In the genomic region with DNA sequence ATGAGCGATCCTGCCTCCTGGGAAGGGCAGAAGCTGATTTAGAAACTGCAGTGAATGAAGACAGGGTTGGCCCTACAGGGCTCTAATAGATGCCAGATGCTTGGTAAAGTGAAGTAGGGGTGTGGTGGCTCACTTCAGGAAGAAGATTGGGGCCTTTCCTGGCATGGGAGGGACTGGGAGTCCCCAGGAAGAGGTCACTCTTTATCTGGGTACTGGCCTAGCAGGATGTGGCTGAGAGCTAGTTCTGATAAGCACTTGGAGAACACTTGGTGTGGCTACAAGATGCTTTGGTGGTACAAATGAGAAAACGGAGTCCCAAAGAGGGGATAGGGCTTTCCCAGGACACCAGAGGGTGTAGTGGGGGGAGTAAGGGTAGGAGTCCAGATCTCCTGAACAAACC, we compare ENCODE assay signal across 14 mouse cellular contexts. TPM values are rescaled to one million over a fixed set of nuclear protein-coding genes. Genes with fewer than 3 reads are reported as not detected.
DNase-seq lines count a peak whose midpoint lies in the region; ATAC-seq and TF ChIP-seq lines count a peak whose summit lies in the region.
"Had no signal": no experiment of that assay in that cellular context is flagged by ENCODE, and none has a peak within 500 bp of the region (broad histone marks: within the 10 kb centered on the region; RNA-seq: fewer than 3 reads in every experiment).

No protein-coding gene starts in this region.

- no peak for TF ChIP-seq POLR2A in small intestine, adult 2 months (IDR thresholded peaks at IDR 0.05; ENCODE audit: low read depth, low read length)

- ATAC-seq in heart, embryonic 11.5 days (replicated peaks; ENCODE audit: insufficient number of reproducible peaks, low FRiP score, low TSS enrichment): no peak
- ATAC-seq in lung, postnatal 0 days: no peak
- ATAC-seq: Patski had no signal

- H3K27ac ChIP-seq in heart, embryonic 11.5 days (ENCODE audit: low read depth, low read length): no peak overlapping the region
- H3K27ac ChIP-seq in lung, postnatal 0 days (ENCODE audit: low read length): no peak overlapping the region
- H3K27ac ChIP-seq in small intestine, adult 2 months (ENCODE audit: insufficient read depth, low read depth, low read length): peak overlapping the region; percentile 92
- H3K27ac ChIP-seq: kidney, postnatal 0 days; limb, embryonic 12.5 days; stomach, embryonic 15.5 days had no signal

- peak overlapping the region; percentile 19; the same call in 1 of the 2 replicates for H3K4me2 ChIP-seq in heart, embryonic 11.5 days
- H3K4me2 ChIP-seq in lung, postnatal 0 days (replicated peaks; ENCODE audit: low read depth, low read length): no peak overlapping the region
- H3K4me2 ChIP-seq: limb, embryonic 12.5 days; stomach, embryonic 15.5 days had no signal

- H3K4me1 ChIP-seq in heart, embryonic 11.5 days (ENCODE audit: control insufficient read depth, insufficient read depth, low read length): peaks cover 33% of the 10 kb centered on the region
- peaks cover 10% of the 10 kb centered on the region; the same call in 1 of the 2 replicates for H3K4me1 ChIP-seq in lung, postnatal 0 days (ENCODE audit: insufficient read depth, low read depth, low read length)
- H3K4me1 ChIP-seq in erythroblast, embryonic 14.5 days (ENCODE audit: control insufficient read depth): peaks cover 84% of the 10 kb centered on the region
- H3K4me1 ChIP-seq in small intestine, adult 2 months (ENCODE audit: control insufficient read depth, insufficient read depth, insufficient read length, low read length): peaks cover 30% of the 10 kb centered on the region; the same call in 1 of the 2 replicates

- no peaks in the 10 kb centered on the region for H3K36me3 ChIP-seq in heart, embryonic 11.5 days (ENCODE audit: control insufficient read depth, insufficient read depth, low read length)
- no peaks in the 10 kb centered on the region for H3K36me3 ChIP-seq in lung, postnatal 0 days (ENCODE audit: insufficient read depth, low read length)
- H3K36me3 ChIP-seq in erythroblast, embryonic 14.5 days (ENCODE audit: control insufficient read depth): peaks cover 2% of the 10 kb centered on the region
- no peaks in the 10 kb centered on the region for H3K36me3 ChIP-seq in small intestine, adult 2 months (ENCODE audit: control insufficient read depth, insufficient read depth, low read length)
- H3K36me3 ChIP-seq: stomach, embryonic 15.5 days had no signal

- 43% methylated on average over 2 of the region's 2 CpGs for WGBS in heart, embryonic 11.5 days (ENCODE audit: insufficient replicate concordance)
- WGBS in lung, postnatal 0 days: 67% methylated on average over 2 of the region's 2 CpGs
- WGBS in small intestine, adult 2 months: 81% methylated on average over 2 of the region's 2 CpGs

- H3K27me3 ChIP-seq in heart, embryonic 11.5 days (ENCODE audit: control insufficient read depth, insufficient read depth, low read length): no peaks in the 10 kb centered on the region; the same call in 1 of the 2 replicates
- H3K27me3 ChIP-seq in lung, postnatal 0 days (replicated peaks; ENCODE audit: insufficient read depth, low read length): no peaks in the 10 kb centered on the region
- H3K27me3 ChIP-seq in erythroblast, embryonic 14.5 days (ENCODE audit: control insufficient read depth): no peaks in the 10 kb centered on the region
- no peaks in the 10 kb centered on the region for H3K27me3 ChIP-seq in small intestine, adult 2 months (ENCODE audit: control insufficient read depth, insufficient read depth, low read length)
- H3K27me3 ChIP-seq: limb, embryonic 12.5 days; Patski; stomach, embryonic 15.5 days had no signal

- no peak for DNase-seq in heart, postnatal 25 days (ENCODE audit: low spot score)
- peak; percentile 61 for DNase-seq in lung, postnatal 36 days
- DNase-seq in lung, postnatal 0 days (ENCODE audit: low spot score): no peak
- DNase-seq in kidney, postnatal 25 days: no peak
- no peak for DNase-seq in ovary, postnatal 14 days (ENCODE audit: low spot score)
- DNase-seq: thymus, postnatal 36 days had no signal

- no peaks in the 10 kb centered on the region for H3K9me3 ChIP-seq in heart, embryonic 11.5 days (replicated peaks; ENCODE audit: control insufficient read depth, low read length)
- H3K9me3 ChIP-seq in lung, postnatal 0 days (ENCODE audit: low read length): no peaks in the 10 kb centered on the region
- H3K9me3 ChIP-seq in erythroblast, embryonic 14.5 days (ENCODE audit: control insufficient read depth, low read length): no peaks in the 10 kb centered on the region
- H3K9me3 ChIP-seq: limb, embryonic 12.5 days; stomach, embryonic 15.5 days had no signal

- no peak overlapping the region for H3K9ac ChIP-seq in heart, embryonic 11.5 days (ENCODE audit: low read depth, low read length)
- no peak overlapping the region for H3K9ac ChIP-seq in lung, postnatal 0 days (replicated peaks; ENCODE audit: low read depth)
- H3K9ac ChIP-seq: limb, embryonic 12.5 days; stomach, embryonic 15.5 days had no signal

- no peak for TF ChIP-seq CTCF in lung, postnatal 0 days (IDR thresholded peaks at IDR 0.05)
- TF ChIP-seq CTCF in small intestine, adult 2 months (IDR thresholded peaks at IDR 0.05; ENCODE audit: extremely low read depth, insufficient read length, insufficient replicate concordance, low read depth, low read length): no peak

- intact Hi-C loops in heart, postnatal 25 days (cut with DNase I): no loop called here

- no peak for TF ChIP-seq EP300 in lung, postnatal 0 days (IDR thresholded peaks at IDR 0.05)

- H3K4me3 ChIP-seq in heart, embryonic 11.5 days (ENCODE audit: low read depth, low read length): no peak overlapping the region
- H3K4me3 ChIP-seq in lung, postnatal 0 days (ENCODE audit: low read depth, low read length): no peak overlapping the region
- peak overlapping the region; percentile 12 for H3K4me3 ChIP-seq in erythroblast, embryonic 14.5 days (replicated peaks)
- no peak overlapping the region for H3K4me3 ChIP-seq in small intestine, adult 2 months (ENCODE audit: low read depth, low read length)
- H3K4me3 ChIP-seq: limb, embryonic 12.5 days; myocyte; stomach, embryonic 15.5 days had no signal

RNA-seq across cellular contexts. Expression of a gene that starts 3.7 kb away (rescaled TPM):
- polyA plus RNA-seq in heart, embryonic 11.5 days (2014; fragmentation: Nextera tagmentation; extraction: Ambion mirVana): 6.1 and 6.5 TPM in 2 replicates
- total RNA-seq in heart, postnatal 25 days (2021): 1 to 10 TPM; 4.5 to 5.4 TPM
- polyA plus RNA-seq in lung, postnatal 0 days (2015; fragmentation: Nextera tagmentation; extraction: Ambion mirVana): 14.8 and 16.3 TPM in 2 replicates
- polyA plus RNA-seq in erythroblast, embryonic 14.5 days (2012): 0.55 and 1.0 TPM in 2 replicates
- polyA plus RNA-seq in small intestine, adult 2 months (2012; rRNA removed): 34.6 and 101 TPM in 2 replicates

RNA-seq across cellular contexts. Expression of a gene that starts 14.8 kb away (rescaled TPM):
- polyA plus RNA-seq in heart, embryonic 11.5 days (2014; fragmentation: Nextera tagmentation; extraction: Ambion mirVana): 16.0 and 18.8 TPM in 2 replicates
- 10 to 100 TPM; 19.8 to 21.9 TPM for total RNA-seq in heart, postnatal 25 days (2021)
- polyA plus RNA-seq in lung, postnatal 0 days (2015; fragmentation: Nextera tagmentation; extraction: Ambion mirVana): 26.9 and 30.6 TPM in 2 replicates
- polyA plus RNA-seq in erythroblast, embryonic 14.5 days (2012): 7.1 and 8.0 TPM in 2 replicates
- 25.3 and 26.8 TPM in 2 replicates for polyA plus RNA-seq in small intestine, adult 2 months (2012; rRNA removed)

RNA-seq across cellular contexts. Expression of a gene that starts 39.6 kb away (rescaled TPM):
- polyA plus RNA-seq in heart, embryonic 11.5 days (2014; fragmentation: Nextera tagmentation; extraction: Ambion mirVana): 77.7 and 77.9 TPM in 2 replicates
- total RNA-seq in heart, postnatal 25 days (2021): 10 to 100 TPM; 78.8 to 79.6 TPM
- polyA plus RNA-seq in lung, postnatal 0 days (2015; fragmentation: Nextera tagmentation; extraction: Ambion mirVana): 30.0 and 30.5 TPM in 2 replicates
- 0.21 and 0.33 TPM in 2 replicates for polyA plus RNA-seq in erythroblast, embryonic 14.5 days (2012)
- polyA plus RNA-seq in small intestine, adult 2 months (2012; rRNA removed): 42.0 and 60.6 TPM in 2 replicates

RNA-seq across cellular contexts. Expression of a gene that starts 43.4 kb away (rescaled TPM):
- 0.28 and 0.34 TPM in 2 replicates for polyA plus RNA-seq in heart, embryonic 11.5 days (2014; fragmentation: Nextera tagmentation; extraction: Ambion mirVana)
- under 1 TPM; 0.55 to 0.78 TPM for total RNA-seq in heart, postnatal 25 days (2021)
- 0.16 TPM in 1 of 2 replicates, not detected in the other for polyA plus RNA-seq in lung, postnatal 0 days (2015; fragmentation: Nextera tagmentation; extraction: Ambion mirVana)
- polyA plus RNA-seq in erythroblast, embryonic 14.5 days (2012): not detected in 2 replicates
- not detected in 2 replicates for polyA plus RNA-seq in small intestine, adult 2 months (2012; rRNA removed)
- polyA plus RNA-seq: myocyte had no signal

Comparison
In these comparisons a context has a peak if more than half of its experiments do, and no peak if none do; other contexts are left out.
1. RNA of a gene that starts 39.6 kb away (polyA plus RNA-seq): 77.7 to 77.9 TPM in heart, embryonic 11.5 days, 42.0 to 60.6 TPM in small intestine, adult 2 months and 30.0 to 30.5 TPM in lung, postnatal 0 days; 0.21 to 0.33 TPM in erythroblast, embryonic 14.5 days; every median in the first group is over 10 times any median in the second.